Mouse (Mus musculus) liver, embryonic 14.5 days (tissue): Measurements from ENCODE around the gene Lcn2.

Source experiments
- CTCF ChIP-seq: IDR thresholded peaks from 2 replicates; pipeline ENCODE4 v1.5.1; 2016; ENCODE audit warnings: antibody characterized with exemption, low read depth, control low read depth
- EP300 ChIP-seq: IDR thresholded peaks from 2 replicates; pipeline ENCODE4 v1.6.1; 2016; ENCODE audit warnings: antibody characterized with exemption, low read depth

DNA sequence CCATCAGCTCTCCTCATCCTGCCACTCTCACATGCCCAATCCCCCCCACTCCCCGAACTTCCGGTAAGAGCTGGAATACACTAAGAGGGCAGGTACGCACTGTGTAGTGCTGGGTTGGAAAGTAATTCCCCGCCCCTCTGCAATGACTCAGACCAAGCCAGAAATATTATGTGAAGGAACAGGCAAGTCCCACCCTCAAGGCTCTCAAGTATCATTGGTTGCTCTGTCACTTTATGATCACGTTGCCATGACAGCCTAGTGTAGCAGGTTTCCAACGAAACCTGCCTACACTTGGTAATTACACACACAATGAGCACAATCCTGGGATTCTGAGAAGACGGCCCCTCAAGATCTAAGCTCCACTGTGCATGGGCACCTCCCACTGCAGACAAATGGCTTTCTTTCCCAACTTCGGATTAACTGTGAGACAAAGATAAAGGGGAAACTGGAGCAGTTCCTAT, 40.2 kb upstream of the Lcn2 start:
- TF ChIP-seq EP300 (no peak), CTCF (no peak)
